Mouse (Mus musculus) embryo, embryonic 9.5 days (tissue): ENCODE measurements around the gene Cdadc1.
"Not testable (repeated sequence)": the region's sequence is repeated elsewhere in the genome, so short reads cannot be mapped to it uniquely, and the experiment has no call there.

Experiments used
- DNase-seq: peaks from one replicate; pipeline ENCODE4 v3.0.0-alpha.2; 2017; ENCODE audit errors: extremely low spot score

Cdadc1 gene

DNA sequence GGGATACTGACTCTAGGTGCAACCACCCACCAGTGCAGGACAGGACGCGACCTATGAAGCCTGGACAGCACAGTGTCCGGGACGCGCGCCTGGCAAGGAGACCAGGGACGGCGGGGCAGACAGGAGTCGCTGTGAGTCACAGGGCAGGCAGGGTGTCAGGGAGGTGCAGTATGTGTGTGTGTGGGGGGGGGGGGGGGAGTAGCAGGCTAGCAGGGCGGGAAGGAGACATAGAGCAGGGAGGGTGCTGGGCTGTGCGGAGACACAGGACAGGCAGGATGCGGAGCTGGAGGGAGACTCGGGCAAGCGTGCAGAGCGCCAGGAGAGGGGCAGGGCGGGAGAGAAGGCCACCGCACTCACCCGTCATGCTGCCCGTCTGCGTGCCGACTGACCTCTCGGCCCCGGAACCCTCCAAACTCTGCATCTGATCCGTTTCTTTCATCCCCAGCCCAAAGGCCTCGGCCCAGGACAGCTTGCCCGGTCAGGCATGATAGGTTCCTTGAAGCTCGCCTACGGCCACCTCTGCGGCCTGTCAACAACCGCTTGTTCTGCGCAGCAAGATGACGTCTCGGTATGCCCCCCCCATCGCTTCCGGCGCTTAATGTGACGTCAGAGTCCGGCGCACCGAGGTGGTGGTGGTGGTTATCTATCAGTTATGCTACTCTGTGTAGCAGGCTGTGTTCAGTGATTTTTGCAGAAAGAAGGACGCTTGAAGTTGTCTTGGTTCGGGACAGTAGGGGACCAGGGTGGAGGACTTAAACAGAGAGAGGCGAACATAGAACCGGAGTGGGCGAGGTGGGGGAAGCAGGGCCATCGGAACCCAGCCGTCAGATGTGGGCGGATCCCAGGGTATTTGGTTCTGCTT lies at the start of gene Cdadc1:
Gene Cdadc1 (minus strand): TSS at position 562 of the 862 bp plus-strand sequence.
- peak; percentile 98 for DNase-seq

GRCm38 (mm10) chr14:59646826-59647697 lies 49.3 kb upstream of the Cdadc1 start:
- DNase-seq, result no peak

DNA sequence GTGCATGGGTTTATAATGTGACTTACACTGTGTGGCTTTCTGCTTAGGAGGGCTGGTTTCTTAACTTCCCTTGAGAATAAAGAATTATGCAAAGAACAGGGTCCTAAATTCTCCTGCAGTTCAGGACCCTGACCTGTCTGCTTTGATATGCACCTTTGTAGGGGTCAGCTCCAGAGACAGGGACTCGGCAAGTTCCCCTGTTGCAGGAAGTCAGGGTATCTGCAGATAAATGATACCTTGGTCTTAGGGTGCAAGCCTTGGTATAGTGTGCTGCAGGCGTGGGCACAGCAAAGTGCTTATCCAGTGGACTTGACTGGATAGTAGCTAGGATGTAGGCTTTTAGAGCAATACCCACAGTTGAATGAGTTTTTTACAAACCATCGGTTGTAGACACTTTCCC lies 47.1 kb upstream of the Cdadc1 start:
- no peak for DNase-seq

GRCm38 (mm10) chr14:59644166-59644565 lies 46.4 kb upstream of the Cdadc1 start:
- no peak for DNase-seq

- DNase-seq, result no peak
These were observed 45.8 kb upstream of the Cdadc1 start for GRCm38 (mm10) chr14:59643582-59643981.

DNA sequence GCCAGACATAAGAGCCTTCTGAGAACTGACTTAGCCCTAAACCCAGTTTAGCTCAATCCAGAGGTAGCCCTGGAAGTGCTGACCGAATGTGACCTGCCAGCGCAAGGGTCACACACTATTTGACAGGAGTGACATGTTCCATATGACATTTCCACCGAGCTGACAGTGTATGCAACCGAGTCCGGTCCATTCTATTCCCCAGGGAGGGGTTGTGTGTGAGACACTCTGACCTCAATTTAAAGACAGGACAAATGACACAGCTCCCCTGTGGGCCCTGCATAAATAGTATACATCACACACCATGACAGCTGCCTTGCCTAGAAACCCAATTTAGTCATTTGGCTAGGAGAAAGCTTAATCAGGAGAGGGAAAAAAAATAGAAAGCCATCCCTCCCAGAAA lies 44.1 kb upstream of the Cdadc1 start:
- peak; percentile 52 for DNase-seq

GRCm38 (mm10) chr14:59638906-59639703 lies 41.3 kb upstream of the Cdadc1 start:
- no peak for DNase-seq

DNA sequence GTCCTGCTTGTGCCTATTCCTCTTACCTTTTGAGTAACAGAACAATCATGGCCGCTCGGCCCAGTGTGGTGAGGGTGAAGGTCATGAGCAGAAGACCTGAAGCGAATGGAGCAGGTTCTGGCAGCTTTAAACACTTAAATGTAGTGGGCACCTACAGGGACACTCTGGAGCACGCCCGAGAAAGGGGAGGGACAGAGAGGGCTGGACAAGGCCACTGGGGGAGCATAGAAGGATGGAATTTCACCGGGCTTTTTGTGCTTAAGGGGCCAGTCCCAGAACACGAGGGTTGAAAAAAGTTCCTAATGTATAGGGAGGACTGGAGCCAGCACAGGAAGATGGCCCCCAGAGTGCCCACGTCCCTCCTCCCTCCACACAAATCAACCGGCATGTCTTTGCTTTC lies 36.2 kb upstream of the Cdadc1 start:
- no peak for DNase-seq

DNA sequence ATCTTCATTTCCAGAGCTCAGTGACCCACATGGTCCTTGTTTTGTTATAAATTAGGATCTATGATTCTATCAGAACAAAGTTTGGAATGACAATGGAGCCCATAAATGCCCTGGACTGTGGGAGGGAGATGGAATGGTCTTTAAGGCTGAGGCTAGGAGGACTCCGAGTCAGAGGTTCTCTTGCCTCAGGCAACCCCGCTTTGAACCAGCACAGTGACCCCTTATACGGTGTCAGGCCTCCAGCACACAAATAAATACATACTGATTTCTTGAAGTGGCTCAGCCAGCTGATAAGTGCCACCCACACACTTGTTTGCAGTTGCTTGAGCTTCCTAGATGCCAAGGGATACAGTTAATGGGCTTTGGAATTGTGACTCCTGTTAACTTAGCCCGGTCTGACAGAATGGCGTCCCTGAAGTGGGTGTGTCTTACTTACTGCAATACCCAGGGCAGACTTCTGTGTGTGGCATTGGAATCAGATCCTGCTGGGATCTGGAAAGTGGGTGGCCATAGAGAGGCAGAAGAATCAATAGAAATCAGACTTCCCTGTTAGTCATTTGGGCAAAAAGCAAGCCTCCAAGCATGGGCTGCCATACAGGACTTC lies 35.6 kb upstream of the Cdadc1 start:
- no peak for DNase-seq

- DNase-seq, result no peak
These were observed 34.3 kb upstream of the Cdadc1 start for GRCm38 (mm10) chr14:59632067-59632466.

- DNase-seq, result no peak
These were observed 32.3 kb upstream of the Cdadc1 start for GRCm38 (mm10) chr14:59630096-59630495.

- no peak for DNase-seq
These were observed 31.5 kb upstream of the Cdadc1 start for GRCm38 (mm10) chr14:59629308-59629707.

DNA sequence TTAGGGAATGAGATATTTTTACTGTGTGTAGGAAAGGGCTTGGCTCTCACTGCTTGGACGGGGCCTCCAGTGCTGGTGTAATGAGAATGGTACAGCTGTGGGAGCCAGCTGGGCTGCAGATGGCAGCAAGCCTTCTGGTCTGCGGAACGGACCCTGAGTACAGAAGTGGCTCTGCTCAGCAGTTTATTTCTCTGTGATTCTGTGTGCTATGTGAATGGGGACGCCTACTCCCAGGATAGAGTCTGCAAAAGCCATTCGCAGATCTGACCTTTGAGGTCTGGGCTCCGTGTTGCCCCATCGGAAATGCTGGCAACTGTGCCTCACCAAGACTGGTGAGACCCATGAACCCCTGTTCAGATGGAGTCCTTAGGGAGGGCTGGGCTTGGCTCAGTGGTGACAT lies 30.1 kb upstream of the Cdadc1 start:
- DNase-seq, result no peak

GRCm38 (mm10) chr14:59627142-59627680 lies 29.5 kb upstream of the Cdadc1 start:
- no peak for DNase-seq

GRCm38 (mm10) chr14:59626711-59627110 lies 29.0 kb upstream of the Cdadc1 start:
- no peak for DNase-seq

DNA sequence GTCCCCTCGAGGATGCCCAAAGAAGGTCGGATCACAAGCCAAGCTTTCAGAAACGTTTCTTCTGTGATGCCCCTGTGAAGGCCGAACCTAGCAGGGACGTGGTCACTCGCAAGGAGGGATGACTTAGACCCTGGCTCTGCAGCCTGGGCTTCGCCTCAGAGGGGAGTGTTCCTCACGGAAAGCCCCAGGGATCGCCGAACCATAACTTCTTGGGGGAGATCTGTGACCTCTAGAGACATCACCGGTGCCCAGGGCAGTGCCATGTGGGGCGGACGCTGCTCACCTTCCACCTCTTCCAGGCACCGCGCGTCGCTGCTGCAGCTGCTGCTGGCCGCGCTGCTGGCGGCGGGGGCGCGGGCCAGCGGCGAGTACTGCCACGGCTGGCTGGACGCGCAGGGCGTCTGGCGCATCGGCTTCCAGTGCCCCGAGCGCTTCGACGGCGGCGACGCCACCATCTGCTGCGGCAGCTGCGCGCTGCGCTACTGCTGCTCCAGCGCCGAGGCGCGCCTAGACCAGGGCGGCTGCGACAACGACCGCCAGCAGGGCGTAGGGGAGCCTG lies 28.1 kb upstream of the Cdadc1 start:
- DNase-seq, result peak; percentile 67

GRCm38 (mm10) chr14:59625158-59625805 lies 27.5 kb upstream of the Cdadc1 start, which contains the start of gene Shisa2:
Gene Shisa2, plus strand, starts transcription at chr14:59625308.
- peak; percentile 88 for DNase-seq

GRCm38 (mm10) chr14:59624326-59624885 lies 26.6 kb upstream of the Cdadc1 start:
- DNase-seq, result no peak

GRCm38 (mm10) chr14:59616802-59617201 lies 19.0 kb upstream of the Cdadc1 start:
- no peak for DNase-seq

DNA sequence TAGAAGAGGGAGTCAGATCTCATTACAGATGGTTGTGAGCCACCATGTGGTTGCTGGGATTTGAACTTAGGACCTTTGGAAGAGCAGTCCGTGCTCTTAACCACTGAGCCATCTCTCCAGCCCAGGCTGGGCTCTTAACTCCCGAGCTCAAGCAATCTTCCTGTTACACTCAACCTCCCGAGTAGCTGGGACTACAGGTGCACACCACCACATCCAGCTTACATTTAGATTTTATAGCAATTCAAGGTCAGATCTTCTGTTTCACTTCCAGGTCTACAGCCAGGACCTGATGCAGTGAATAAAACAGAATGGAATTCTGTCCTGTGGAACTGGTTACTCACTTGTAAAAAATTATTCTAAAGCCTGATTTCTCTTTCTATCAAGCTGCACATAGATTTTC lies 16.4 kb upstream of the Cdadc1 start:
- DNase-seq, result not testable (repeated sequence)
